Mouse (Mus musculus): ENCODE data around the gene Fip1l1.

Gene Fip1l1

GRCm38 (mm10) chr5:74535240-74536021 lies at the start of gene Fip1l1:
Fip1l1 (plus strand) TSS chr5:74535449.
- DNase-seq, result peak; percentile 92 to 94

GRCm38 (mm10) chr5:74492705-74493104 lies 42.5 kb upstream of the Fip1l1 start:
- DNase-seq, result no peak

GRCm38 (mm10) chr5:74511686-74512085 lies 23.6 kb upstream of the Fip1l1 start:
- DNase-seq, result no peak

GRCm38 (mm10) chr5:74527025-74527424 lies 8.2 kb upstream of the Fip1l1 start:
- no peak for DNase-seq

GRCm38 (mm10) chr5:74530785-74531184 lies 4.5 kb upstream of the Fip1l1 start:
- no peak for DNase-seq

- peak; percentile 95 to 96 for DNase-seq
These were observed 3.5 kb upstream of the Fip1l1 start, which contains the start of gene Scfd2 for GRCm38 (mm10) chr5:74531630-74532280. Scfd2 (minus strand) TSS chr5:74531759.

GRCm38 (mm10) chr5:74536180-74536947 lies 1.1 kb downstream of the Fip1l1 start:
- no peak for DNase-seq

- DNase-seq, result no peak
These were observed 10.4 kb downstream of the Fip1l1 start for GRCm38 (mm10) chr5:74545606-74546005.

- no peak for DNase-seq
These were observed 14.3 kb downstream of the Fip1l1 start for GRCm38 (mm10) chr5:74549566-74549965.

GRCm38 (mm10) chr5:74561151-74561550 lies 25.9 kb downstream of the Fip1l1 start:
- DNase-seq, result no peak

- DNase-seq, result no peak
These were observed 36.5 kb downstream of the Fip1l1 start for GRCm38 (mm10) chr5:74571767-74572166.

GRCm38 (mm10) chr5:74589133-74589532 lies 53.9 kb downstream of the Fip1l1 start:
- no peak for DNase-seq

GRCm38 (mm10) chr5:74591413-74591812 lies 56.2 kb downstream of the Fip1l1 start:
- DNase-seq, result no peak

GRCm38 (mm10) chr5:74593147-74593546 lies 57.9 kb downstream of the Fip1l1 start:
- no peak for DNase-seq

- DNase-seq, result no peak
These were observed 64.8 kb downstream of the Fip1l1 start for GRCm38 (mm10) chr5:74600010-74600409.

- DNase-seq, result no peak
These were observed 65.9 kb downstream of the Fip1l1 start for GRCm38 (mm10) chr5:74601171-74601570.

- DNase-seq, result no peak
These were observed 66.7 kb downstream of the Fip1l1 start for GRCm38 (mm10) chr5:74601965-74602364.

- no peak for DNase-seq
These were observed 67.1 kb downstream of the Fip1l1 start for GRCm38 (mm10) chr5:74602371-74602770.

- DNase-seq, result no peak
These were observed 68.1 kb downstream of the Fip1l1 start for GRCm38 (mm10) chr5:74603306-74603705.

- no peak for DNase-seq
These were observed 71.0 kb downstream of the Fip1l1 start for GRCm38 (mm10) chr5:74606213-74606612.

GRCm38 (mm10) chr5:74610511-74610910 lies 75.3 kb downstream of the Fip1l1 start:
- DNase-seq, result no peak

- no peak for DNase-seq
These were observed 77.5 kb downstream of the Fip1l1 start for GRCm38 (mm10) chr5:74612713-74613112.

- DNase-seq, result no peak
These were observed 78.4 kb downstream of the Fip1l1 start for GRCm38 (mm10) chr5:74613491-74614151.

Measured in thymus, postnatal 36 days (tissue).